Mouse (Mus musculus): Measurements from ENCODE around the gene Perp. TPM values are rescaled to one million over a fixed set of nuclear protein-coding genes. Genes with fewer than 3 reads are reported as not detected.

Perp gene
- total RNA-seq, 4 experiments from 2014 or later, result 4.0 to 4.6 (median 4.1) TPM

GRCm38 (mm10) chr10:18861418-18861817 lies 16.6 kb downstream of the Perp start:
- no peak for DNase-seq (ENCODE audit: low spot score in 2 of 2)

- no peak for DNase-seq (ENCODE audit: low spot score in 2 of 2)
Observed at GRCm38 (mm10) chr10:18863332-18863731, 18.5 kb downstream of the Perp start.

- no peak for DNase-seq (ENCODE audit: low spot score in 2 of 2)
Observed at GRCm38 (mm10) chr10:18864753-18865152, 19.9 kb downstream of the Perp start.

GRCm38 (mm10) chr10:18870990-18871389 lies 26.2 kb downstream of the Perp start:
- no peak for DNase-seq (ENCODE audit: low spot score in 2 of 2)

- DNase-seq (ENCODE audit: low spot score in 2 of 2), result no peak
Observed at GRCm38 (mm10) chr10:18876211-18876610, 31.4 kb downstream of the Perp start.

GRCm38 (mm10) chr10:18878111-18878510 lies 33.3 kb downstream of the Perp start:
- no peak for DNase-seq (ENCODE audit: low spot score in 2 of 2)

- no peak for DNase-seq (ENCODE audit: low spot score in 2 of 2)
Observed at GRCm38 (mm10) chr10:18879160-18879559, 34.3 kb downstream of the Perp start.

- DNase-seq (ENCODE audit: low spot score in 2 of 2), result no peak
Observed at GRCm38 (mm10) chr10:18879690-18880089, 34.9 kb downstream of the Perp start.

- DNase-seq (ENCODE audit: low spot score in 2 of 2), result no peak
Observed at GRCm38 (mm10) chr10:18882190-18882589, 37.4 kb downstream of the Perp start.

GRCm38 (mm10) chr10:18886918-18887625 lies 42.3 kb downstream of the Perp start:
- DNase-seq (ENCODE audit: low spot score in 2 of 2), result peak in 1 of 2 experiments; percentile 15

- no peak for DNase-seq (ENCODE audit: low spot score in 2 of 2)
Observed at GRCm38 (mm10) chr10:18888751-18889150, 43.9 kb downstream of the Perp start.

GRCm38 (mm10) chr10:18889255-18889654 lies 44.4 kb downstream of the Perp start:
- DNase-seq (ENCODE audit: low spot score in 2 of 2), result no peak

GRCm38 (mm10) chr10:18891110-18891509 lies 46.3 kb downstream of the Perp start:
- DNase-seq (ENCODE audit: low spot score in 2 of 2), result no peak

GRCm38 (mm10) chr10:18892102-18892501 lies 47.3 kb downstream of the Perp start:
- no peak for DNase-seq (ENCODE audit: low spot score in 2 of 2)

GRCm38 (mm10) chr10:18894259-18895166 lies 49.7 kb downstream of the Perp start:
- no peak for DNase-seq (ENCODE audit: low spot score in 2 of 2)

- no peak for DNase-seq (ENCODE audit: low spot score in 2 of 2)
Observed at GRCm38 (mm10) chr10:18904108-18904507, 59.3 kb downstream of the Perp start.

Other genes starting within 250 kb of the Perp start
- gene Arfgef3, start 101.1 kb upstream of the Perp start, total RNA-seq (2022), result 10 to 100 TPM; 76.1 to 88.8 (median 81.9) TPM
- gene Gm4922, start 58.2 kb upstream of the Perp start, total RNA-seq (2022), result not detected
- gene Tnfaip3, start 170.6 kb downstream of the Perp start, total RNA-seq (2022), result 1 to 10 TPM; 6.0 to 7.1 (median 6.4) TPM

All from layer of hippocampus, adult 8-10 months (tissue).